Mouse (Mus musculus) MEL-GATA-1-ER (cell line): ENCODE data around the gene Kalrn.

Source experiments
- DNase-seq: peaks from one replicate; pipeline ENCODE4 v3.0.0-alpha.2; 2012; ENCODE audit warnings: low read depth; ENCODE audit errors: extremely low read depth

Gene Kalrn

DNA sequence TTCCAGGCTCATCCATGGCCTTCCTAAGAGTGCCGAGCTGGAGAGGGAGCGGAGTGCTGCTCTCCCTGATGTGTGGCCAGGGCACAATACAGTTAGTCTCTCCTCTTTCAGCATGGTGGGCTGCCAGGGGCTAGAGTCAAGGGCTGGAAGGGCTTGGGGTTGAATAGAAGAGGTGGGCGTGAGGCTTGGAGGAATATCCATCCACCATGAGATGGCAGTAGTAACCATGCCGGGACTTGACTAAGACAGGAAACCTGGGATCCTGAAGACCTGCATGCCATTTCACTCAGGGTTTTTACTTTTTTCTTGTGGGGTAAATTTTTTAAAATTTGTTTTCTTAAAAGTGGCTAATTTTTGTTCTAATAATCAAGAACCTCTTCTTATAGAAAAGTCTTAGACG, 365.4 kb downstream of the Kalrn start:
- DNase-seq = no peak

DNA sequence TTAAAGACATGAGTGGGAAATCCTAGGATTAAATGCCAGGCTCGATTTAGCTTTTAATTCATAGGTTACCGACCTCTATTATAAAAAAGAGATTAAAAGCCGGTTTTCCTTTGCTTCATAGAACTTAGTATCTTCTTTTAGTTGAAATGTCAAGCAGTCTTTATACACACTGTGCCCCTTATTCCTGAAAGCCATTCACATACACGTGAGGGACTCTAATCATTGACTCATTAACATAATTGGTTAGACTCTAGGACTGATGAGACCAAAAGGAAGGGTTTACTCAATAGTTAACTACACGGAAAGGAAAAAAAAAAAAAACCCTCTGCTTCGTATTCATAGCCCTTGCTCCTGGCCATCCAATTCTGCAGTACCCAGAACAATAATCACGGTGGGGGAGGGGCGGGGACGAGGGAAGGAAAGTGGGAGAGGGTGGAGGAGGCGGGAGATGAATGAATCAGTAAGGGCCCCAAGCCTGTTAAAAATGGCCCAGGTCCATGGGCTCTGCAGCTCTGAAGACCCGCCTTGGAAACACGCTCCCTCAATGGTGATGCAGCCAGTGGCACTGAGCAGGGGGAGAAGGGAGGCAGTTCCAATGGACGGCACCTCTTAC, 368.7 kb downstream of the Kalrn start:
- DNase-seq = no peak

DNA sequence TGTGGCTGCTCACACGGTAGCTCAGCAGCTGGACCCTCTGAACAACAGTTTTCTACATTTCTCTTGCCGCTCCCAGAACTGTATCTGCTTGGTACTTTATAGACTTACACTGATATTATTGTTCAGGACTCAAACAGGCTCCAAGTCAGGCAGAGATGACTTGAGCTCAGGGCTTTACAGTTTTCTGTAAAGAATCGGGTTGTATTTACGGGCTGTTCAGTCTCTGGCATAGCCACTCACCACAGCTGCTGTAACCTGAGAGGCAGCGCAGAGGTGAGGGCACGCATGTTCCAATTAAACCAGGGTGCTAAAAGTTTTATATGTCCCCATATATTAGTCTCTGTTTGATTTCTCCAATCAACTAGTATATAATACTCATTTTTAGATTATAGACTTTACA, 373.8 kb downstream of the Kalrn start:
- no peak for DNase-seq

- peak; percentile 25 for DNase-seq
Observed at GRCm38 (mm10) chr16:34192959-34193842, 380.1 kb downstream of the Kalrn start.

DNA sequence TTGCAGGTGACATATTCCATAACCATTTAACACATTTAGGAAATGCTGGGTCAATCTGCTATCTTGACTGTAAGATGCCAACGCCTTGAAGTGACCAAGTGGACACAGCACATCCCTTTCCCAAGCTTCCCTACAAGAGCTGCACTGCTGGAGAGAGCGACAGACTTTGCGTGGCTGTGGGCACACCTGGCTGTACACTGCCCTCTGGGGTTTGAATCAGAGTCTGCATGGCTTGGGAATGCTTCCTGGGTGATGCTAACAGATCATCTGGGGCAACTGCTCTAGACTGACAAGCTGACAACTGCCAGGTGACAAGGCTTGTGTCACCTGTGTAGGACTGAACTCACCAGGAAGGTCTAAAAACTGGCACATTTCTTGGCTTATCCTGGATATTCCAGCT, 388.6 kb downstream of the Kalrn start:
- DNase-seq = no peak

GRCm38 (mm10) chr16:34183186-34183585, 390.1 kb downstream of the Kalrn start:
- DNase-seq = no peak

DNA sequence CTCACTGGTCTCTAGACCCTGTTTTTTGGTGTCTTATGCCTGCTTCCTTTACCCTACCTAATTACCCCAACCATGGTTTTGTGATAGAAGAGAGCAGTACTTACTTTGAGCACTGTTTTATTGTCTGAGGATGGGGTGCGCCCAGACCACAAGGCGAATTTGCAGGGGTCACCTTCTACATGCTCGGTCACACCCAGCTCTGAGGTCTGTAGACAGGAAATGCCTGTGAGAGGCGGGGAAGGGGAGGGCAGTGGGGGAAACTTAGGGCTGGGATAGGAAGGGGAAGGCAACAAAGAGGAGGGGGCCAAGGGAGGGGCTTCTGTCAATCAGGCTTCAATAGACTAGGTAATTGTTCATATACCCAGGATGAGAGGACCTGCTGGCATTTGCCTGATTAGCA, 397.7 kb downstream of the Kalrn start:
- DNase-seq = no peak

DNA sequence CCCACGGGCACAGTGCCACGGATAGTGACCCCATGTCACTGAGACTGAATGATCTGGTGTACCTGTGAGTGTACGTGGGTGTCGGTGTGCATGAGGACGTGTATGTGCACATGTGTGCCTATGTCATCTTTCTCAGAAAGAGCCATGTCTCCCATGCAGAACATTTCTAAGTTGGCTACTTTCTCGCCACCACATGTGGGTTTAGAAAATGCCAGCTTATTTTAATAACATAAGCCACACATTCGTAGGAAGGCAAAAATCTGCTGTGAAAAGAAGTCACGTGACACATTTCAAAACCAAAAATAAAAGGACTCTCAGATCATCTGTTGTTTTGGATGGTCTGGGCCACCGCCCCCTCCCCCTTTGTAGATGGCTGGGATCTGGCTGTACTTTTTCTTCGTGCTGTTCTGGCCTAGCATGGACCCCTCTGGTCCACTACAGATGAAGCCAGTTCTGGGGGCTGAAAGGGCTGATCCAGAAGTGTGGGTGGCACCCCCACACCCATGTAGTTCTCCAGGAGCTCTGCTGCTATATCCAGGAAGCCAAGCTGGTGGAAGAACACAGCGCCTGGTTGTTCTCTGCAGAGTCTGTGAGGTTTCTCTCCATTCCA, 400.7 kb downstream of the Kalrn start:
- DNase-seq = no peak

DNA sequence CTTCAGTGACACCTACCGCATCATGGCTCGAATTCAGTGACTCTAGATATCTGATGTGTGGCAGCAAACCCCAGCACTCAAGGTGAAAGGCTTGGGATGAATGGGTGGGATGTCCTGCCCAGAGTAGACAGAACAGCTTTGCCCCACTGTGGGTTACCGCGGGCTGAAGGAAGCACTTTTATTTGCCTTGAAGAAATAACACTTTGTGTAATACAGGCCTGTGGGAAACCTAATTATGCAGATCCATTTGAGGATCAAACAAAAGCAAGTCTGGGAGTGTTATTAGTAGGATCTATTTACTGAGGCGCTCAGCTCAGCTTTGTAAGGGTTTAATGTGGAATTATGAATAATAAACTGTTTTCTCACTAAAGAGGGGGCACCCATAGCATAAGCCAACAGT, 406.3 kb downstream of the Kalrn start:
- no peak for DNase-seq

DNA sequence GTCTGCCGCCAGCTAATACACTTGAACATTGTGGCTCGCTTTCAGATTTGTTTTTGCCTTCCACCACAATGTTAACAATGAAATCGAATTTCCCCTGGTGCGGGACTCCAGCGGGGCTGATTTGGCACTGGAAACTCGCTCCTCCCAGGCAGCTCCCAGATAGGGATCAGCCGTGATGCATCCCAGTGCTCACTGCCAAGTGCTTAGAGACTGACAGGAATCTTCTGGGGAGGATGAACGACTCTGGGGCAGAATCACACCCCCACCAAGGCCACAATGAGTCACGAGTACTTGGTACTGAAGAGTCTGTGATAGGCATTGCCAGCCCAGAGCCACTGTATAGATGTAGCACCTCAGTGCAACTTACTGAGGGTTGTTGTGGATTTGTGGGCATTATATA, 410.2 kb downstream of the Kalrn start:
- no peak for DNase-seq

GRCm38 (mm10) chr16:34159576-34159975, 413.8 kb downstream of the Kalrn start:
- no peak for DNase-seq

DNA sequence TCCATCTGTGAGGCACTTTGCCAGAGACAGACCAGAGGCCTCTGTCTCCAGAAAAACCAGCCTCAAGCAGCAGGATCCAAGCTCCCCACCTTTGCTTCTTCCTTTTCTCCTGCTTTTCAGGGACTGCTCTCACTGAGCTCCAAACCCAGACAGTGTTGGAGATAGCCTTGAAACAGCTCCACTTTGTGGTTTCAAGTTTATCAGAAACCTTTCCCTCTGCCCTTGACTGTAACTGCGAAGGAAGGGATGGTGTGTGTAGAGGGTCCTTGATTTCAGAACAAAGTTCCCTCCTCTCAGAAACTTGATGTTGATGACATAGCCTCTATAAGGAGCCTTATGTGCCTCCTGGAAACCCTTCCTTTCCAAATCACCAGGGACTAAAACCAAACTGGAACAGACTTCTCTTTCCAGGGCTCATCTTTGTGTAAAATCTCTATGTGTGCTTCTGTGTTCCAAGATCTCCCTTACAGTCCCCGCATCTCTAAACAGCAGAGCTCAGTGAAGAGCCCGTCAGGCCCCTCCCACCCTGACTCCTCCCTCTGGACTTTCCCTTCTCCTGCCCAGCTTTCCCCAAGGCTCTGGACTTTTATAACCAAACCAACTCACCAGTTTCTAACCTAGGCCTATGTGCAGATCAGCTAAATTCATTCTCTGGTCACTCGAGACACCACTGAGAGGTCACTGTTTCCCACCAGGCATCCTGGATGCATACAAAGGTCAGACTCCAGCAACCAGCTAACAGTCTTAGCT, 415.8 kb downstream of the Kalrn start:
- no peak for DNase-seq

DNA sequence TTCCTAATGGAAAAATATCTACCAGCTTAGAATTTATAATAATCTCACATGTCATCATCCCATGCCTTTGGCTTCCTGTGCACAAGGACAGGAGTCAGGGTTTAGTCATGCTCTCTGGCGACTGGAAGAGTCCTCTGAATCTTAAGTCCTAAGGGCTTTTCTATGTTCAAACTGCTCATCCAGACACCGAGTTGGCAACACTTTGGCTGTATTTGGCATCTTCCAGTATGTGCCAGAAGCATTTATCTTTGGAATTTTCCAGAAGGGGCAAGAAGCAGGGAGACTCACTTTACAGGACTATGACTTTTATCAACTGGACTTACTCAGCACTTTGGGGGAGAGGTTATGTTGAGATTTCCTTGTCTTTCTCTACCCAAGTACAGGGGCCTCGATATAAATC, 417.6 kb downstream of the Kalrn start:
- DNase-seq = no peak

GRCm38 (mm10) chr16:34154903-34155302, 418.4 kb downstream of the Kalrn start:
- no peak for DNase-seq

- DNase-seq = no peak
Observed at GRCm38 (mm10) chr16:34151528-34152071, 421.7 kb downstream of the Kalrn start.

DNA sequence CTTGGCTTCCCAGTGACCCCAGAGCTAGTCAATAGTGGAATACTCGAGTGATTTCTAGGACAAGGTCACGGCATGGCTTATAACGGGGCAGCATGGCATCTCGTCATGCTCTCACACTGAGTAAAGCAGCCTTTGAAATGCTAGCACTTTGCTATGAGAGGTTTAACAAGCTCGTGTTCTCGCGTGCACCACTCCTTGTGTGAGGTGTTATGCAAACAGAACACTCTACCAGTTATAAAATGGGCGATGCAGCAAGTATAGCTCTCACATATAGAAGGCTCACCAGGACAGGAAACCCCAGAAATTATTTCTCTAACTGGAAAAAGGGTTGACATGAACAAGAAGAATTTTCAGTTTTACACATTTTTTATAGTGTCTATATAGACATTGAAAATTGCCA, 431.7 kb downstream of the Kalrn start:
- DNase-seq = no peak

DNA sequence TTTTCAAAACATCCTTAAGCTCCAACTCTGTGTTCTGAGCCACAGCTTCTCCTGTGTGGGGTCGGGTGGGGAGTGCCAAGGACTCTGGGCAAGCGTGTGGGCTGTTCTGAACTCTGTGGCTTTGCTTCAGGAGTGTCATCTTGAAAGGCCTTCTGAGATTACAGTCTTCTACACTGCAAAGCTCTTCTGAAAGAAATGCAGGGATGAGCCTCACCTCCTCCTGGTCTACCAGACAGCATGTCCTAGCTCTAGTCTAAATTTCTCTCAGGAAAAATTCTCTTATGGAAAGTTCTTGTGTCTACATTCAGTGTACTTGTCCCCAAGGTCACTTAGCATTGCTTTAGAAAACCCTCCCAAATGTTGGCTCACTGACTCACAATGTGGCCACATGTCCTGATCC, 438.3 kb downstream of the Kalrn start:
- DNase-seq = no peak

DNA sequence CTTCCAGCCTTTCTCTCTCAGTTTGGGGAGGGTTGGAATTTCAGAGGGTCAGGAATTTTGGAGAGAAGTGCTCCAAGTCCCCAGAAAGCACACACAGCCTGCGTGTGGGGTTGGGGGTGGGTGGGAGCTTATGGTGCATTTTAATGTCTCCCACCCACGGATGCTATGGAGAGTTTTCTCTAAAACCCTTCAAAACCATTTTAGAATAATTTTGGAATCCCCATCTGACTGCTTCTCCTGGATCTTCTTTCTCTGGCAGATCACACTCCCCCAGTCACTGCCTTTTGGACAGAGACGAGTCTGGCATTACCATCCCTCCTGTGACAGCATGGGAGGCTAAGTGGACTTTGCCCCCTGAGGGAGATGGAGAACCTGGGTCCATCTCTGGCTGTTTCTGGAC, 438.7 kb downstream of the Kalrn start:
- no peak for DNase-seq

- DNase-seq = peak; percentile 31
Observed at GRCm38 (mm10) chr16:34125595-34125994, 447.7 kb downstream of the Kalrn start.

GRCm38 (mm10) chr16:34122486-34122885, 450.8 kb downstream of the Kalrn start:
- DNase-seq = no peak

- DNase-seq = no peak
Observed at GRCm38 (mm10) chr16:34121288-34121687, 452.0 kb downstream of the Kalrn start.

DNA sequence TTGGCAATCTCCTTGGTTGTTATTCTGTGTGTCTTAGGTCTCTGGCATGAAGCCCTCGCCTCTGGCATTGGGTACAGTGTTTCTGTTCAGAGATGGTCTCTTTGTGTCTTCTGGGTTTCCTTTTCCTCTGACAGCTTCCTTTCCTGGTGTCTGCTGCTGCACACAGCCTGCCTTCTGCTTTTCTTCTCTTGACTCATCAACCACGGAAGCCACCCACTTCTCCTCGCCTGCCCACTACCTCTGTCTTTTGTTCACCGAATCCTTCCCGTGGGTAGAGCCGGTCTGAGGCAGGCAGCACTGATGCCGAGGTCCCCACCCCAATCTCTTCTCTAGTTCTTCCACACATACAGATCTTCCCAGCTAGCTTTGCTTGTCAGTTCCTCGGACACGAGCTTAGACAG, 452.5 kb downstream of the Kalrn start:
- peak; percentile 8 for DNase-seq
